Comparison of ENCODE assay signal across 12 mouse cellular contexts in the genomic region with DNA sequence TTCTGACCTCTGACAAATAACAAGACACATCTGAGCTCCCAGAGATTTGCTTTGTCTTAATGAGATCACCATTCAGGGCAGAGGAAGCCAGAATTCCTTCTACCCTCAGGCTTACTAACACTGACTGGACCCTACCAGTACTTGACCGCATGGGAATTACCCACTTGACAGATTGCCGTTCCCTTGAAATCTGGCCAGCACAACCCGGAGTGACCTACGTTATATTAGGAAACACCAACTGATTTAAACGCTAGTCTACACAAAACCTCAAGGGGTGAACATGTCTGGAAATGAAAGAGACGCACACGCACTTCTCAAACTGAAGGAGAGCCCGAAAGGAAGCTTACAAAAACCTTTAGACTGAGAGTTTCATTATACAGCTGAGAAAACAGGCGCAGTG.
DNase-seq lines count a peak whose midpoint lies in the region; ATAC-seq and TF ChIP-seq lines count a peak whose summit lies in the region.
"Had no signal": no experiment of that assay in that cellular context is flagged by ENCODE, and none has a peak within 500 bp of the region (broad histone marks: within the 10 kb centered on the region; RNA-seq: fewer than 3 reads in every experiment).

No protein-coding gene starts in this region.

- ATAC-seq in intestine, postnatal 0 days: no peak
- ATAC-seq in forebrain, postnatal 0 days: no peak

- H3K36me3 ChIP-seq in heart, adult 2 months (ENCODE audit: control insufficient read depth, insufficient read depth, low read length): no peaks in the 10 kb centered on the region
- no peaks in the 10 kb centered on the region for H3K36me3 ChIP-seq in heart, embryonic 10.5 days
- H3K36me3 ChIP-seq in intestine, postnatal 0 days (ENCODE audit: control insufficient read depth, insufficient read depth): no peaks in the 10 kb centered on the region
- H3K36me3 ChIP-seq in hindbrain, embryonic 10.5 days: no peaks in the 10 kb centered on the region
- H3K36me3 ChIP-seq in forebrain, postnatal 0 days (ENCODE audit: insufficient read depth): no peaks in the 10 kb centered on the region
- H3K36me3 ChIP-seq: heart, embryonic 13.5 days had no signal

- no peak; the same call in 1 of the 2 replicates for TF ChIP-seq CTCF in heart, adult 2 months (IDR thresholded peaks at IDR 0.05)
- no peak for TF ChIP-seq CTCF in lung, adult 2 months (IDR thresholded peaks at IDR 0.05; ENCODE audit: insufficient read depth, low read length)
- TF ChIP-seq CTCF in intestine, postnatal 0 days (IDR thresholded peaks at IDR 0.05; ENCODE audit: low read depth): no peak
- TF ChIP-seq CTCF in forebrain, postnatal 0 days (IDR thresholded peaks at IDR 0.05; ENCODE audit: low read depth): no peak

- DNase-seq in heart, adult 2 months: peak; percentile 50 to 58
- DNase-seq in heart, embryonic 10.5 days (ENCODE audit: low spot score): no peak
- DNase-seq in adrenal gland, adult 2 months: peak; percentile 75
- peak; percentile 45 to 51 for DNase-seq in cerebellum, postnatal 36 days
- DNase-seq in lung, adult 2 months: peak; percentile 10
- no peak for DNase-seq in hindbrain, embryonic 10.5 days (ENCODE audit: low spot score)
- no peak for DNase-seq in forebrain, postnatal 0 days
- DNase-seq: right cerebral cortex, postnatal 25 days; thymus, postnatal 14 days had no signal

- H3K9me3 ChIP-seq in heart, embryonic 10.5 days: no peaks in the 10 kb centered on the region
- no peaks in the 10 kb centered on the region for H3K9me3 ChIP-seq in intestine, postnatal 0 days (ENCODE audit: control insufficient read depth)
- no peaks in the 10 kb centered on the region for H3K9me3 ChIP-seq in hindbrain, embryonic 10.5 days
- no peaks in the 10 kb centered on the region for H3K9me3 ChIP-seq in forebrain, postnatal 0 days (ENCODE audit: low read length)

- intact Hi-C loops in heart, adult 2 months (cut with DNase I): no loop called here

- 0 out of 2 replicates have a peak, but pooled peaks have one; percentile 19 for TF ChIP-seq EP300 in heart, adult 2 months (IDR thresholded peaks at IDR 0.05; ENCODE audit: insufficient read depth, low read depth, low read length)

- H3K4me2 ChIP-seq in intestine, postnatal 0 days (replicated peaks; ENCODE audit: low read depth): no peak overlapping the region
- no peak overlapping the region for H3K4me2 ChIP-seq in forebrain, postnatal 0 days (ENCODE audit: low read depth)
- H3K4me2 ChIP-seq: heart, embryonic 13.5 days had no signal

- no peak overlapping the region for H3K27ac ChIP-seq in heart, adult 2 months
- no peak overlapping the region for H3K27ac ChIP-seq in heart, embryonic 10.5 days
- no peak overlapping the region for H3K27ac ChIP-seq in intestine, postnatal 0 days (ENCODE audit: low read depth, low read length)
- no peak overlapping the region for H3K27ac ChIP-seq in hindbrain, embryonic 10.5 days
- H3K27ac ChIP-seq in forebrain, postnatal 0 days (ENCODE audit: low read depth, low read length): no peak overlapping the region
- H3K27ac ChIP-seq: heart, embryonic 13.5 days had no signal

- WGBS in heart, adult 2 months: 41% methylated on average over 9 of the region's 9 CpGs
- WGBS in heart, embryonic 10.5 days: 83% methylated on average over 9 of the region's 9 CpGs
- WGBS in lung, adult 2 months: 52% methylated on average over 9 of the region's 9 CpGs
- WGBS in intestine, postnatal 0 days: 77% methylated on average over 9 of the region's 9 CpGs
- 88% methylated on average over 9 of the region's 9 CpGs for WGBS in hindbrain, embryonic 10.5 days
- 76% methylated on average over 9 of the region's 9 CpGs for WGBS in forebrain, postnatal 0 days

- H3K9ac ChIP-seq in heart, adult 2 months (ENCODE audit: low read depth, low read length): peak overlapping the region; percentile 35; the same call in 1 of the 2 replicates
- H3K9ac ChIP-seq in intestine, postnatal 0 days (ENCODE audit: low read depth, low read length): no peak overlapping the region
- no peak overlapping the region for H3K9ac ChIP-seq in forebrain, postnatal 0 days
- H3K9ac ChIP-seq: heart, embryonic 13.5 days had no signal

- no peaks in the 10 kb centered on the region for H3K79me2 ChIP-seq in heart, adult 2 months (replicated peaks; ENCODE audit: control insufficient read depth, insufficient read depth, low read length)

- H3K4me3 ChIP-seq in heart, adult 2 months: no peak overlapping the region
- no peak overlapping the region for H3K4me3 ChIP-seq in heart, embryonic 10.5 days
- no peak overlapping the region for H3K4me3 ChIP-seq in lung, adult 2 months (replicated peaks; ENCODE audit: extremely low read depth, low read depth, low read length)
- no peak overlapping the region for H3K4me3 ChIP-seq in intestine, postnatal 0 days (ENCODE audit: low read depth, low read length)
- H3K4me3 ChIP-seq in hindbrain, embryonic 10.5 days: no peak overlapping the region
- H3K4me3 ChIP-seq in forebrain, postnatal 0 days (ENCODE audit: low read depth, low read length): no peak overlapping the region
- H3K4me3 ChIP-seq: heart, embryonic 13.5 days had no signal

- H3K27me3 ChIP-seq in heart, adult 2 months (ENCODE audit: control insufficient read depth, insufficient read depth, low read length): no peaks in the 10 kb centered on the region
- H3K27me3 ChIP-seq in heart, embryonic 10.5 days (ENCODE audit: insufficient read depth, poor library complexity, severe bottlenecking): no peaks in the 10 kb centered on the region
- no peaks in the 10 kb centered on the region for H3K27me3 ChIP-seq in intestine, postnatal 0 days (replicated peaks; ENCODE audit: control insufficient read depth, insufficient read depth, low read length)
- H3K27me3 ChIP-seq in hindbrain, embryonic 10.5 days (ENCODE audit: insufficient read depth, poor library complexity, severe bottlenecking): no peaks in the 10 kb centered on the region
- H3K27me3 ChIP-seq in forebrain, postnatal 0 days (ENCODE audit: insufficient read depth, low read length): no peaks in the 10 kb centered on the region
- H3K27me3 ChIP-seq: CH12.LX; heart, embryonic 13.5 days had no signal

- H3K4me1 ChIP-seq in heart, adult 2 months (ENCODE audit: control insufficient read depth, insufficient read depth, low read length): peaks cover 2% of the 10 kb centered on the region
- no peaks in the 10 kb centered on the region for H3K4me1 ChIP-seq in heart, embryonic 10.5 days
- no peaks in the 10 kb centered on the region for H3K4me1 ChIP-seq in lung, adult 2 months (ENCODE audit: control insufficient read depth, insufficient read depth, low read length)
- no peaks in the 10 kb centered on the region for H3K4me1 ChIP-seq in intestine, postnatal 0 days (replicated peaks; ENCODE audit: control insufficient read depth, insufficient read depth, low read length)
- H3K4me1 ChIP-seq in hindbrain, embryonic 10.5 days (replicated peaks): no peaks in the 10 kb centered on the region
- no peaks in the 10 kb centered on the region for H3K4me1 ChIP-seq in forebrain, postnatal 0 days (ENCODE audit: insufficient read depth)
- H3K4me1 ChIP-seq: heart, embryonic 13.5 days had no signal

- TF ChIP-seq POLR2A in heart, adult 2 months (IDR thresholded peaks at IDR 0.05; ENCODE audit: insufficient read depth, low read depth, low read length): no peak
- no peak for TF ChIP-seq POLR2A in lung, adult 2 months (IDR thresholded peaks at IDR 0.05; ENCODE audit: borderline replicate concordance, extremely low read depth, low read depth, low read length)

Comparison
In these comparisons a context has a peak if more than half of its experiments do, and no peak if none do; other contexts are left out.
1. DNase-seq: peak in heart, adult 2 months (2 of 2), adrenal gland, adult 2 months (single experiment), cerebellum, postnatal 36 days (2 of 2) and lung, adult 2 months (single experiment); none in heart, embryonic 10.5 days (single experiment), hindbrain, embryonic 10.5 days (single experiment) and forebrain, postnatal 0 days (single experiment).